Mouse (Mus musculus): ENCODE data around the gene Zkscan16. TPM values are rescaled to one million over a fixed set of nuclear protein-coding genes. Genes with fewer than 3 reads are reported as not detected.

Gene Zkscan16
- polyA plus RNA-seq, 1 experiment from 2014 or later: 0.36 TPM

- no peaks in the 10 kb centered on the region for H3K36me3 ChIP-seq
- H3K27ac ChIP-seq: no peak overlapping the region
- no peak overlapping the region for H3K9ac ChIP-seq
- no peaks in the 10 kb centered on the region for H3K9me3 ChIP-seq
- H3K4me3 ChIP-seq: no peak overlapping the region
- WGBS: 72% methylated on average over 8 of the region's 8 CpGs
- no peak overlapping the region for H3K4me2 ChIP-seq
- no peak for ATAC-seq (ENCODE audit: borderline replicate concordance, extremely low read depth, low FRiP score, low TSS enrichment)
- H3K4me1 ChIP-seq: peaks cover 15% of the 10 kb centered on the region
- H3K27me3 ChIP-seq: no peaks in the 10 kb centered on the region
Observed at GRCm38 (mm10) chr4:58915081-58915826, 28.2 kb upstream of the Zkscan16 start.

- Histone ChIP-seq H3K9me3 (no peaks in the 10 kb centered on the region), H3K4me2 (no peak overlapping the region), H3K9ac (no peak overlapping the region), H3K27ac (no peak overlapping the region), H3K4me3 (no peak overlapping the region), H3K27me3 (no peaks in the 10 kb centered on the region), H3K4me1 (no peaks in the 10 kb centered on the region), H3K36me3 (no peaks in the 10 kb centered on the region)
- WGBS: 59% methylated on average over 2 of the region's 2 CpGs
- ATAC-seq (ENCODE audit: borderline replicate concordance, extremely low read depth, low FRiP score, low TSS enrichment): no peak
Observed at GRCm38 (mm10) chr4:58923933-58924332, 19.5 kb upstream of the Zkscan16 start.

- H3K36me3 ChIP-seq: no peaks in the 10 kb centered on the region
- no peaks in the 10 kb centered on the region for H3K9me3 ChIP-seq
- ATAC-seq (ENCODE audit: borderline replicate concordance, extremely low read depth, low FRiP score, low TSS enrichment): no peak
- H3K27ac ChIP-seq: no peak overlapping the region
- no peak overlapping the region for H3K4me3 ChIP-seq
- H3K4me1 ChIP-seq: no peaks in the 10 kb centered on the region
- WGBS: 35% methylated on average over 5 of the region's 5 CpGs
- H3K4me2 ChIP-seq: no peak overlapping the region
- no peaks in the 10 kb centered on the region for H3K27me3 ChIP-seq
- H3K9ac ChIP-seq: no peak overlapping the region
Observed at GRCm38 (mm10) chr4:58925664-58926063, 17.8 kb upstream of the Zkscan16 start.

GRCm38 (mm10) chr4:58926120-58926519, 17.3 kb upstream of the Zkscan16 start:
- WGBS: 24% methylated on average over 2 of the region's 2 CpGs
- Histone ChIP-seq H3K9me3 (no peaks in the 10 kb centered on the region), H3K4me2 (no peak overlapping the region), H3K4me1 (no peaks in the 10 kb centered on the region), H3K27ac (no peak overlapping the region), H3K4me3 (no peak overlapping the region), H3K27me3 (no peaks in the 10 kb centered on the region), H3K36me3 (no peaks in the 10 kb centered on the region), H3K9ac (no peak overlapping the region)
- no peak for ATAC-seq (ENCODE audit: borderline replicate concordance, extremely low read depth, low FRiP score, low TSS enrichment)

GRCm38 (mm10) chr4:58927661-58928060, 15.8 kb upstream of the Zkscan16 start:
- H3K27me3 ChIP-seq: no peaks in the 10 kb centered on the region
- no peaks in the 10 kb centered on the region for H3K36me3 ChIP-seq
- H3K4me3 ChIP-seq: no peak overlapping the region
- no peak overlapping the region for H3K27ac ChIP-seq
- H3K4me1 ChIP-seq: no peaks in the 10 kb centered on the region
- H3K4me2 ChIP-seq: no peak overlapping the region
- H3K9ac ChIP-seq: no peak overlapping the region
- no peak for ATAC-seq (ENCODE audit: borderline replicate concordance, extremely low read depth, low FRiP score, low TSS enrichment)
- no peaks in the 10 kb centered on the region for H3K9me3 ChIP-seq
- 64% methylated on average over 3 of the region's 3 CpGs for WGBS

GRCm38 (mm10) chr4:58932541-58932940, 10.9 kb upstream of the Zkscan16 start:
- no peaks in the 10 kb centered on the region for H3K36me3 ChIP-seq
- no peak overlapping the region for H3K4me2 ChIP-seq
- H3K4me1 ChIP-seq: peaks cover 7% of the 10 kb centered on the region
- H3K27ac ChIP-seq: no peak overlapping the region
- H3K4me3 ChIP-seq: no peak overlapping the region
- H3K27me3 ChIP-seq: no peaks in the 10 kb centered on the region
- WGBS: 77% methylated on average over 6 of the region's 6 CpGs
- ATAC-seq (ENCODE audit: borderline replicate concordance, extremely low read depth, low FRiP score, low TSS enrichment): no peak
- H3K9ac ChIP-seq: no peak overlapping the region
- no peaks in the 10 kb centered on the region for H3K9me3 ChIP-seq

GRCm38 (mm10) chr4:58934308-58934707, 9.1 kb upstream of the Zkscan16 start:
- Histone ChIP-seq H3K9ac (no peak overlapping the region), H3K27ac (no peak overlapping the region), H3K4me2 (no peak overlapping the region), H3K9me3 (no peaks in the 10 kb centered on the region), H3K4me3 (no peak overlapping the region), H3K36me3 (no peaks in the 10 kb centered on the region), H3K27me3 (no peaks in the 10 kb centered on the region), H3K4me1 (peaks cover 7% of the 10 kb centered on the region)
- 82% methylated on average over 4 of the region's 4 CpGs for WGBS
- no peak for ATAC-seq (ENCODE audit: borderline replicate concordance, extremely low read depth, low FRiP score, low TSS enrichment)

- peak; percentile 70; the same call in 1 of the 2 replicates for ATAC-seq (ENCODE audit: borderline replicate concordance, extremely low read depth, low FRiP score, low TSS enrichment)
- Histone ChIP-seq H3K36me3 (no peaks in the 10 kb centered on the region), H3K9me3 (no peaks in the 10 kb centered on the region), H3K27ac (no peak overlapping the region), H3K9ac (no peak overlapping the region), H3K27me3 (no peaks in the 10 kb centered on the region), H3K4me1 (peaks cover 7% of the 10 kb centered on the region), H3K4me2 (peak overlapping the region; percentile 19; the same call in 1 of the 2 replicates), H3K4me3 (no peak overlapping the region)
- WGBS: 26% methylated on average over 15 of the region's 15 CpGs
Observed at GRCm38 (mm10) chr4:58934746-58935476, 8.5 kb upstream of the Zkscan16 start.

GRCm38 (mm10) chr4:58935846-58936245, 7.6 kb upstream of the Zkscan16 start:
- Histone ChIP-seq H3K9me3 (no peaks in the 10 kb centered on the region), H3K27ac (no peak overlapping the region), H3K4me1 (peaks cover 7% of the 10 kb centered on the region), H3K4me3 (no peak overlapping the region), H3K9ac (no peak overlapping the region), H3K27me3 (no peaks in the 10 kb centered on the region), H3K4me2 (no peak overlapping the region), H3K36me3 (no peaks in the 10 kb centered on the region)
- no peak for ATAC-seq (ENCODE audit: borderline replicate concordance, extremely low read depth, low FRiP score, low TSS enrichment)
- WGBS: 57% methylated on average over 3 of the region's 3 CpGs

- Histone ChIP-seq H3K4me3 (no peak overlapping the region), H3K36me3 (no peaks in the 10 kb centered on the region), H3K4me1 (peaks cover 8% of the 10 kb centered on the region), H3K27me3 (0 out of 2 replicates have a peak, but pooled peaks cover 7% of the 10 kb centered on the region), H3K9ac (no peak overlapping the region), H3K27ac (no peak overlapping the region), H3K9me3 (no peaks in the 10 kb centered on the region), H3K4me2 (no peak overlapping the region)
- no peak for ATAC-seq (ENCODE audit: borderline replicate concordance, extremely low read depth, low FRiP score, low TSS enrichment)
Observed at GRCm38 (mm10) chr4:58941638-58942037, 1.8 kb upstream of the Zkscan16 start.

GRCm38 (mm10) chr4:58942942-58943341, 486 bp upstream of the Zkscan16 start:
- H3K4me3 ChIP-seq: peak overlapping the region; percentile 71
- no peak for ATAC-seq (ENCODE audit: borderline replicate concordance, extremely low read depth, low FRiP score, low TSS enrichment)

GRCm38 (mm10) chr4:58944206-58944553, 752 bp downstream of the Zkscan16 start:
- peak overlapping the region; percentile 58; the same call in 1 of the 2 replicates for H3K9ac ChIP-seq
- 12% methylated on average over 6 of the region's 6 CpGs for WGBS
- no peaks in the 10 kb centered on the region for H3K9me3 ChIP-seq
- peaks cover 8% of the 10 kb centered on the region for H3K4me1 ChIP-seq
- H3K4me2 ChIP-seq: peak overlapping the region; percentile 94
- H3K27me3 ChIP-seq: 0 out of 2 replicates have a peak, but pooled peaks cover 7% of the 10 kb centered on the region
- no peak overlapping the region for H3K27ac ChIP-seq
- peak overlapping the region; percentile 71 for H3K4me3 ChIP-seq
- ATAC-seq (ENCODE audit: borderline replicate concordance, extremely low read depth, low FRiP score, low TSS enrichment): no peak
- no peaks in the 10 kb centered on the region for H3K36me3 ChIP-seq

More at GRCm38 (mm10) chr4:58942942-58943341, 486 bp upstream of the Zkscan16 start:
- no peaks in the 10 kb centered on the region for H3K36me3 ChIP-seq
- 79% methylated on average over 4 of the region's 4 CpGs for WGBS
- H3K27ac ChIP-seq: no peak overlapping the region
- 0 out of 2 replicates have a peak, but pooled peaks cover 7% of the 10 kb centered on the region for H3K27me3 ChIP-seq
- peak overlapping the region; percentile 58; the same call in 1 of the 2 replicates for H3K9ac ChIP-seq
- H3K9me3 ChIP-seq: no peaks in the 10 kb centered on the region
- peak overlapping the region; percentile 94 for H3K4me2 ChIP-seq
- H3K4me1 ChIP-seq: peaks cover 8% of the 10 kb centered on the region
